Mouse (Mus musculus) heart, embryonic 14.5 days (tissue): ENCODE measurements at regions not wholly inside any gene's neighbourhood (a gene's known extent, or its start where the extent isn't known, plus 50 kb on each side); places are given as distances from the start of the nearest gene placed in this dataset.

Experiments used
- ATAC-seq: fragments of 200-750 bp; cut with Nextera tagmentation; 2 replicates; pipeline ENCODE4 v1.8.0; 2017; ENCODE audit warnings: low read depth, moderate TSS enrichment; ENCODE audit not compliant: insufficient number of reproducible peaks, insufficient read depth, low FRiP score
- H3K27ac ChIP-seq, 2 experiments: fragments of 200-500 bp in 1 of 2; fragments of 300-500 bp in 1 of 2; sonication (generic) in 1 of 2; replicated peaks in 1 of 2; 2 replicates each; pipeline ENCODE4 v1.5.1; 2012 to 2014; ENCODE audit warnings: low read depth in 2 of 2, low read length in 2 of 2, control low read depth in 1 of 2, mild to moderate bottlenecking in 1 of 2, mixed read lengths in 1 of 2; ENCODE audit not compliant: control insufficient read depth in 1 of 2, insufficient read depth in 1 of 2
- H3K27me3 ChIP-seq: fragments of 300-500 bp; sonication (generic); 2 replicates; pipeline ENCODE4 v1.6.1; 2014; ENCODE audit warnings: mild to moderate bottlenecking, low read length, control low read depth; ENCODE audit not compliant: control insufficient read depth, insufficient read depth
- H3K36me3 ChIP-seq: fragments of 300-500 bp; sonication (generic); 2 replicates; pipeline ENCODE4 v1.6.1; 2014; ENCODE audit warnings: mild to moderate bottlenecking, control low read depth, low read length, mixed read lengths; ENCODE audit not compliant: control insufficient read depth, insufficient read depth
- H3K4me1 ChIP-seq, 2 experiments: fragments of 200-500 bp in 1 of 2; fragments of 300-500 bp in 1 of 2; sonication (generic) in 1 of 2; 2 replicates each; pipeline ENCODE4 v1.6.1; 2012 to 2014; ENCODE audit warnings: low read length in 2 of 2, control low read depth in 1 of 2, mixed read lengths in 1 of 2; ENCODE audit not compliant: control insufficient read depth in 2 of 2, insufficient read depth in 2 of 2
- H3K4me2 ChIP-seq: fragments of 300-500 bp; sonication (generic); 2 replicates; pipeline ENCODE4 v1.6.1; 2014; ENCODE audit warnings: mild to moderate bottlenecking, low read length
- H3K4me3 ChIP-seq, 2 experiments: fragments of 200-500 bp in 1 of 2; fragments of 300-500 bp in 1 of 2; sonication (generic) in 1 of 2; 2 replicates each; pipeline ENCODE4 v1.5.1; 2012 to 2014; ENCODE audit warnings: low read length in 2 of 2, mild to moderate bottlenecking in 2 of 2, control low read depth in 1 of 2, low read depth in 1 of 2, moderate library complexity in 1 of 2; ENCODE audit not compliant: control insufficient read depth in 1 of 2, insufficient read depth in 1 of 2
- H3K9ac ChIP-seq: fragments of 300-500 bp; sonication (generic); 2 replicates; pipeline ENCODE4 v1.6.1; 2014; ENCODE audit warnings: mild to moderate bottlenecking, low read length
- H3K9me3 ChIP-seq: fragments of 300-500 bp; sonication (generic); 2 replicates; pipeline ENCODE4 v1.6.1; 2016; ENCODE audit warnings: low read length, control low read depth; ENCODE audit not compliant: control insufficient read depth
- WGBS: fragments of 180-500 bp; shearing (Covaris S2); extraction: QIAGEN DNeasy Blood & Tissue Kit; methylation state at CpG from one replicate; pipeline ENCODE4 v1.1.7; 2014; 5-methylcytosine and 5-hydroxymethylcytosine counted together

DNA sequence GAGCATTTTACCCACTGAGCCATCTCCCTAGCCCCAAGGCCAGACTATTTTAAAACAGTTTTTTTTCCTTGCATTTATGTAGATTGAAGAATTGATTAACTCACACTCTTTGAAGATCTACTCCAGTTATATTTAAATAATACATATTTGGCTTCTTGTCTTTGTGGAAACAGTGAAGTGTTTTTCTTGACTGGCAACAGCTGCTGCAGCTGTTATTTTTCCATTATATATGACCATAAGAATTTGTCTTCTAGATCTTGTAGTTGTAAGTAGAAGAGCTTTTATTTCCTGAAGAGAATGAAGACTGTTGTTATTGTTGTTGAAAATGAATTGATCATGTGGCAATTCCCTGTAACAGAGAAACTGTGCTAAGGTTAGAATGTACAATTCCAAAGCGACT, 109.4 kb upstream of the Prickle1 start:
- ATAC-seq, result no peak
- Histone ChIP-seq H3K27me3 (no peaks in the 10 kb centered on the region), H3K36me3 (no peaks in the 10 kb centered on the region), H3K4me1 (peaks cover 5 to 19% of the 10 kb centered on the region in 2 experiments), H3K9ac (no peak overlapping the region), H3K27ac (no peak overlapping the region), H3K4me2 (no peak overlapping the region), H3K9me3 (no peaks in the 10 kb centered on the region), H3K4me3 (no peak overlapping the region)
- WGBS, result 77% methylated on average over 1 of the region's 1 CpGs

- H3K27ac ChIP-seq, result no peak overlapping the region
- no peaks in the 10 kb centered on the region for H3K36me3 ChIP-seq
- H3K9ac ChIP-seq, result no peak overlapping the region
- no peak for ATAC-seq
- no peak overlapping the region for H3K4me2 ChIP-seq
- H3K4me3 ChIP-seq, result no peak overlapping the region
- H3K4me1 ChIP-seq, result peaks cover 13 to 38% of the 10 kb centered on the region in 2 experiments
- H3K27me3 ChIP-seq, result no peaks in the 10 kb centered on the region
- no peaks in the 10 kb centered on the region for H3K9me3 ChIP-seq
- 93% methylated on average over 10 of the region's 10 CpGs for WGBS
These were observed 105.3 kb upstream of the Prickle1 start for GRCm38 (mm10) chr15:93701017-93701416.

DNA sequence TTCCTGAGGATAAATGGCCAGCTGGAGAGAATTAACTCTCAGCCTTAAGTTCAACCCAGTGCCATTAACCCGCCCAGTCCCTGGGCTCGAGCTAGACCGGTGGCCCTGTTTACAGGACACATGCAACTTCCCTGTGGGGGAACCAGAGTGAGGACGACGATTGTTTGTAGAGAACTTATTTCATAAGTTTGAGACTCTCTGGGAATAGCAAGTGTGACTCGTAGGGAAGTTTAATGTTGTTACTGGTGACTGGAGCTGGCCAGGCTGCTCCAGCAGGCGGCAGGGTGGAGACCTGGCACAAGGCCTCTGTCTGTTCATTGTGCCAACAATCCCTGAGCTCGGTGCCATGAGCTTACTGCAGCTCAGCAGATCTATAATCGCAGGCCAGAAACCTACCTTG, 104.3 kb upstream of the Prickle1 start:
- H3K4me1 ChIP-seq, result peaks cover 13 to 38% of the 10 kb centered on the region in 2 experiments
- peak overlapping the region; percentile 5 to 90; a peak in 2 of 4 replicates for H3K27ac ChIP-seq
- no peaks in the 10 kb centered on the region for H3K9me3 ChIP-seq
- H3K4me3 ChIP-seq, result no peak overlapping the region
- no peaks in the 10 kb centered on the region for H3K27me3 ChIP-seq
- WGBS, result 62% methylated on average over 9 of the region's 9 CpGs
- no peaks in the 10 kb centered on the region for H3K36me3 ChIP-seq
- no peak overlapping the region for H3K9ac ChIP-seq
- ATAC-seq, result no peak
- no peak overlapping the region for H3K4me2 ChIP-seq

- peak; percentile 89 for ATAC-seq
- no peaks in the 10 kb centered on the region for H3K9me3 ChIP-seq
- H3K4me1 ChIP-seq, result peaks cover 13 to 38% of the 10 kb centered on the region in 2 experiments
- H3K9ac ChIP-seq, result peak overlapping the region; percentile 57
- H3K36me3 ChIP-seq, result no peaks in the 10 kb centered on the region
- peak overlapping the region; percentile 90 to 91 for H3K27ac ChIP-seq
- H3K4me3 ChIP-seq, result peak overlapping the region; percentile 8 to 12; a peak in 2 of 4 replicates
- no peaks in the 10 kb centered on the region for H3K27me3 ChIP-seq
- WGBS, result 8% methylated on average over 10 of the region's 10 CpGs
- H3K4me2 ChIP-seq, result peak overlapping the region; percentile 60
These were observed 102.6 kb upstream of the Prickle1 start for GRCm38 (mm10) chr15:93698182-93698822.

GRCm38 (mm10) chr15:93690717-93691116, 95.0 kb upstream of the Prickle1 start:
- Histone ChIP-seq H3K27me3 (no peaks in the 10 kb centered on the region), H3K4me2 (0 out of 2 replicates have a peak overlapping the region, but pooled peaks have one; percentile 12), H3K9me3 (no peaks in the 10 kb centered on the region), H3K4me1 (peaks cover 23 to 31% of the 10 kb centered on the region in 2 experiments), H3K27ac (peak overlapping the region; percentile 50 to 68; a peak in 3 of 4 replicates), H3K4me3 (no peak overlapping the region), H3K36me3 (no peaks in the 10 kb centered on the region), H3K9ac (no peak overlapping the region)
- ATAC-seq, result no peak
- WGBS, result 34% methylated on average over 6 of the region's 6 CpGs

DNA sequence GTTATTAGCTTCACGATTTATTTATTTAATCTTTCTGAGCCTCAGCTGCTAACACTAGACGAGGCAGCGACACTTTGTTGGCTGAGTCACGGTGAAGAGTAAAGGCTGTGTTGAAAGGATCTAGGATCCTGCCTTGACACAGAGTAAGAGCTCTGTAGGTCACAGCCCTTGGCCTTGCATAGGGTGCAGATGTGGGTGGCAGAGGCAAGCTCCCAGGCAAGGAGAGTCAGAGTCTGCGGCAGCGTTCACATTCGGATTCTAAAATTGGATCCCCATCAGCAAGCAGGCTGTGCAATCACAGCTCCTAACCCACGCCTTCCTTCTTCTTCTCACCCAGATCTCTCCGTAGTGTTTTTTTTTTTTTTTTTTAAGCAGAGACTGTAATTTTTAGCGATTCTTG, 94.3 kb upstream of the Prickle1 start:
- H3K27me3 ChIP-seq, result no peaks in the 10 kb centered on the region
- H3K4me3 ChIP-seq, result no peak overlapping the region
- peak overlapping the region; percentile 22; the same call in 1 of the 2 replicates for H3K9ac ChIP-seq
- no peaks in the 10 kb centered on the region for H3K9me3 ChIP-seq
- no peaks in the 10 kb centered on the region for H3K36me3 ChIP-seq
- no peak for ATAC-seq
- 35% methylated on average over 10 of the region's 10 CpGs for WGBS
- H3K4me2 ChIP-seq, result peak overlapping the region; percentile 12; the same call in 1 of the 2 replicates
- peak overlapping the region; percentile 68 to 69 for H3K27ac ChIP-seq
- H3K4me1 ChIP-seq, result peaks cover 23 to 31% of the 10 kb centered on the region in 2 experiments

DNA sequence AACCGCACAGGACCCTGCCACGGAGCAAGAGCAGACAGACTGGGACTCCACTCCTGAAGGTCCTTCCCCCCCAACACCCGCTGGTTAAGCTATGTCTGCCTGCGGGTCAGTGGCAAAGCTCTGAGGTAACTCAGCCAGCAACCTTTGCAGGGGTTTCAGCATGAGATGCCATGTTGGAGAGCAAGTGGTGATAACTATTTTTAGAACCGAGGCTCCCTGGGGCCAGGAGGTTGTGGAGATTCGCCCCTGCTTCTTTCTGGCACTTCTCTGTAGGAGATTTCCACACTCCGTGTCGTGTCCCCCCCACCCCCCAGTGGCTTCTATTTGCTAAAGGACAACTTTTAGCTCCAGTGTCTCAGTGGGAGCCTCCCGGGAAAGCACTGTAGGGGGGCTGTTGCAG, 90.7 kb upstream of the Prickle1 start:
- peak overlapping the region; percentile 88 to 93 for H3K27ac ChIP-seq
- H3K9me3 ChIP-seq, result no peaks in the 10 kb centered on the region
- H3K27me3 ChIP-seq, result no peaks in the 10 kb centered on the region
- H3K4me2 ChIP-seq, result peak overlapping the region; percentile 40
- peak overlapping the region; percentile 54; the same call in 1 of the 2 replicates for H3K9ac ChIP-seq
- no peaks in the 10 kb centered on the region for H3K36me3 ChIP-seq
- H3K4me3 ChIP-seq, result 0 out of 4 replicates have a peak overlapping the region, but pooled peaks of 1 of the 2 experiments have one; percentile 0
- no peak for ATAC-seq
- H3K4me1 ChIP-seq, result peaks cover 30 to 31% of the 10 kb centered on the region in 2 experiments
- 12% methylated on average over 9 of the region's 9 CpGs for WGBS
